Mouse (Mus musculus) hindbrain, embryonic 16.5 days (tissue): ENCODE results near the gene Pafah2. TPM values are rescaled to one million over a fixed set of nuclear protein-coding genes. Genes with fewer than 3 reads are reported as not detected.

ENCODE experiments used
- ATAC-seq: fragments of 200-750 bp; cut with Nextera tagmentation; 2 replicates; pipeline ENCODE4 v1.8.0; 2017; ENCODE audit warnings: moderate TSS enrichment, moderate library complexity
- H3K27ac ChIP-seq: fragments of 300-500 bp; sonication (generic); 2 replicates; pipeline ENCODE4 v1.5.1; 2014; ENCODE audit warnings: low read depth, mild to moderate bottlenecking, control low read depth, low read length, moderate library complexity
- H3K27me3 ChIP-seq: fragments of 300-500 bp; sonication (generic); replicated peaks from 2 replicates; pipeline ENCODE4 v1.6.1; 2014; ENCODE audit warnings: low read length; ENCODE audit not compliant: control insufficient read depth, insufficient read depth
- H3K36me3 ChIP-seq: fragments of 300-500 bp; sonication (generic); 2 replicates; pipeline ENCODE4 v1.6.1; 2014; ENCODE audit warnings: mild to moderate bottlenecking, low read length, moderate library complexity, mixed read lengths; ENCODE audit not compliant: control insufficient read depth, insufficient read depth
- H3K4me1 ChIP-seq: fragments of 300-500 bp; sonication (generic); 2 replicates; pipeline ENCODE4 v1.6.1; 2014; ENCODE audit warnings: low read depth, low read length; ENCODE audit not compliant: control insufficient read depth, insufficient read depth
- H3K4me2 ChIP-seq: fragments of 300-500 bp; sonication (generic); 2 replicates; pipeline ENCODE4 v1.6.1; 2014; ENCODE audit warnings: mild to moderate bottlenecking, low read length, control low read depth, moderate library complexity
- H3K4me3 ChIP-seq: fragments of 300-500 bp; sonication (generic); 2 replicates; pipeline ENCODE4 v1.5.1; 2014; ENCODE audit warnings: mild to moderate bottlenecking, low read length, control low read depth, moderate library complexity
- H3K9ac ChIP-seq: fragments of 300-500 bp; sonication (generic); 2 replicates; pipeline ENCODE4 v1.6.1; 2014; ENCODE audit warnings: low read depth, mild to moderate bottlenecking, control low read depth, low read length, moderate library complexity
- H3K9me3 ChIP-seq: fragments of 300-500 bp; sonication (generic); 2 replicates; pipeline ENCODE4 v1.6.1; 2014; ENCODE audit warnings: mild to moderate bottlenecking, low read length, moderate library complexity; ENCODE audit not compliant: control insufficient read depth
- WGBS: fragments of 180-500 bp; shearing (Covaris S2); extraction: QIAGEN DNeasy Blood & Tissue Kit; methylation state at CpG from one replicate; pipeline ENCODE4 v1.1.7; 2014; 5-methylcytosine and 5-hydroxymethylcytosine counted together
- polyA plus RNA-seq: library from polyadenylated mRNA; unstranded; fragments of >200 nt; fragmentation: Nextera tagmentation; extraction: Ambion mirVana; gene quantifications from 2 replicates; pipeline ENCODE4 v1.2.1, GENCODE M21; 2015

Pafah2 gene
- polyA plus RNA-seq, 1 experiment from 2014 or later = 7.8 TPM

GRCm38 (mm10) chr4:134425088-134425487 is 29.0 kb downstream of the Pafah2 start:
- H3K4me3 ChIP-seq = no peak overlapping the region
- WGBS = 61% methylated on average over 7 of the region's 7 CpGs
- no peak overlapping the region for H3K9ac ChIP-seq
- no peaks in the 10 kb centered on the region for H3K27me3 ChIP-seq
- H3K4me1 ChIP-seq = peaks cover 4% of the 10 kb centered on the region
- H3K36me3 ChIP-seq = no peaks in the 10 kb centered on the region
- no peak for ATAC-seq
- H3K27ac ChIP-seq = no peak overlapping the region
- H3K9me3 ChIP-seq = no peaks in the 10 kb centered on the region
- H3K4me2 ChIP-seq = no peak overlapping the region

- ATAC-seq = peak; percentile 84
- peak overlapping the region; percentile 81 for H3K27ac ChIP-seq
- no peaks in the 10 kb centered on the region for H3K27me3 ChIP-seq
- H3K36me3 ChIP-seq = no peaks in the 10 kb centered on the region
- peaks cover 16% of the 10 kb centered on the region for H3K4me1 ChIP-seq
- H3K4me2 ChIP-seq = peak overlapping the region; percentile 33
- H3K9me3 ChIP-seq = no peaks in the 10 kb centered on the region
- no peak overlapping the region for H3K4me3 ChIP-seq
- H3K9ac ChIP-seq = peak overlapping the region; percentile 4; the same call in 1 of the 2 replicates
- WGBS = 9% methylated on average over 23 of the region's 23 CpGs
These were observed 34.4 kb downstream of the Pafah2 start for GRCm38 (mm10) chr4:134430381-134431004.

- no peaks in the 10 kb centered on the region for H3K9me3 ChIP-seq
- no peaks in the 10 kb centered on the region for H3K27me3 ChIP-seq
- H3K9ac ChIP-seq = no peak overlapping the region
- 70% methylated on average over 15 of the region's 15 CpGs for WGBS
- peaks cover 18% of the 10 kb centered on the region for H3K4me1 ChIP-seq
- H3K36me3 ChIP-seq = no peaks in the 10 kb centered on the region
- no peak overlapping the region for H3K27ac ChIP-seq
- no peak overlapping the region for H3K4me2 ChIP-seq
- ATAC-seq = no peak
- H3K4me3 ChIP-seq = no peak overlapping the region
These were observed 36.7 kb downstream of the Pafah2 start for GRCm38 (mm10) chr4:134432686-134433360.

GRCm38 (mm10) chr4:134436185-134436584 is 40.1 kb downstream of the Pafah2 start:
- WGBS = 32% methylated on average over 7 of the region's 7 CpGs
- no peaks in the 10 kb centered on the region for H3K27me3 ChIP-seq
- H3K27ac ChIP-seq = no peak overlapping the region
- no peak overlapping the region for H3K9ac ChIP-seq
- no peaks in the 10 kb centered on the region for H3K9me3 ChIP-seq
- H3K4me2 ChIP-seq = no peak overlapping the region
- peaks cover 5% of the 10 kb centered on the region for H3K4me1 ChIP-seq
- no peak overlapping the region for H3K4me3 ChIP-seq
- no peak for ATAC-seq
- no peaks in the 10 kb centered on the region for H3K36me3 ChIP-seq

- Histone ChIP-seq H3K36me3 (no peaks in the 10 kb centered on the region), H3K9ac (no peak overlapping the region), H3K4me3 (no peak overlapping the region), H3K27me3 (no peaks in the 10 kb centered on the region), H3K4me1 (0 out of 2 replicates have a peak, but pooled peaks cover 2% of the 10 kb centered on the region), H3K27ac (no peak overlapping the region), H3K4me2 (no peak overlapping the region), H3K9me3 (no peaks in the 10 kb centered on the region)
- ATAC-seq = no peak
- WGBS = 74% methylated on average over 10 of the region's 10 CpGs
These were observed 40.5 kb downstream of the Pafah2 start for GRCm38 (mm10) chr4:134436659-134437058.

- H3K36me3 ChIP-seq = no peaks in the 10 kb centered on the region
- no peak overlapping the region for H3K4me2 ChIP-seq
- no peak overlapping the region for H3K27ac ChIP-seq
- no peaks in the 10 kb centered on the region for H3K27me3 ChIP-seq
- 0 out of 2 replicates have a peak, but pooled peaks cover 2% of the 10 kb centered on the region for H3K4me1 ChIP-seq
- no peaks in the 10 kb centered on the region for H3K9me3 ChIP-seq
- no peak for ATAC-seq
- no peak overlapping the region for H3K4me3 ChIP-seq
- 79% methylated on average over 3 of the region's 3 CpGs for WGBS
- no peak overlapping the region for H3K9ac ChIP-seq
These were observed 43.0 kb downstream of the Pafah2 start for GRCm38 (mm10) chr4:134439119-134439518.

- Histone ChIP-seq H3K27ac (no peak overlapping the region), H3K9me3 (no peaks in the 10 kb centered on the region), H3K9ac (no peak overlapping the region), H3K4me1 (0 out of 2 replicates have a peak, but pooled peaks cover 2% of the 10 kb centered on the region), H3K36me3 (no peaks in the 10 kb centered on the region), H3K27me3 (no peaks in the 10 kb centered on the region), H3K4me3 (no peak overlapping the region), H3K4me2 (no peak overlapping the region)
- 88% methylated on average over 4 of the region's 4 CpGs for WGBS
- ATAC-seq = no peak
These were observed 43.8 kb downstream of the Pafah2 start for GRCm38 (mm10) chr4:134439919-134440318.

- no peak overlapping the region for H3K4me3 ChIP-seq
- no peak for ATAC-seq
- H3K9me3 ChIP-seq = no peaks in the 10 kb centered on the region
- WGBS = 82% methylated on average over 4 of the region's 4 CpGs
- no peaks in the 10 kb centered on the region for H3K4me1 ChIP-seq
- H3K4me2 ChIP-seq = no peak overlapping the region
- H3K36me3 ChIP-seq = no peaks in the 10 kb centered on the region
- H3K27me3 ChIP-seq = no peaks in the 10 kb centered on the region
- no peak overlapping the region for H3K9ac ChIP-seq
- H3K27ac ChIP-seq = no peak overlapping the region
These were observed 46.1 kb downstream of the Pafah2 start for GRCm38 (mm10) chr4:134442216-134442615.

GRCm38 (mm10) chr4:134443589-134443988 is 47.5 kb downstream of the Pafah2 start:
- no peaks in the 10 kb centered on the region; the same call in none of the 2 replicates for H3K4me1 ChIP-seq
- ATAC-seq = no peak
- 35% methylated on average over 7 of the region's 7 CpGs for WGBS
- no peak overlapping the region for H3K4me2 ChIP-seq
- H3K4me3 ChIP-seq = no peak overlapping the region
- no peaks in the 10 kb centered on the region for H3K36me3 ChIP-seq
- no peaks in the 10 kb centered on the region for H3K27me3 ChIP-seq
- H3K9ac ChIP-seq = no peak overlapping the region
- no peaks in the 10 kb centered on the region for H3K9me3 ChIP-seq
- no peak overlapping the region for H3K27ac ChIP-seq
